Mouse (Mus musculus) E14TG2a.4 (cell line): ENCODE data around the gene Gnai3.

Source experiments
- H3K27me3 ChIP-seq: 2 replicates; pipeline ENCODE4 v1.6.1; 2014; ENCODE audit warnings: low read length, control low read depth; ENCODE audit not compliant: insufficient read depth
- H3K36me3 ChIP-seq: 2 replicates; pipeline ENCODE4 v1.6.1; 2014; ENCODE audit warnings: low read length, control low read depth; ENCODE audit not compliant: insufficient read depth
- H3K4me1 ChIP-seq: replicated peaks from 2 replicates; pipeline ENCODE4 v1.6.1; 2014; ENCODE audit warnings: low read depth, low read length, control low read depth
- H3K4me3 ChIP-seq: replicated peaks from 2 replicates; pipeline ENCODE4 v1.5.1; 2014; ENCODE audit warnings: mild to moderate bottlenecking, low read length
- H3K9me3 ChIP-seq: 2 replicates; pipeline ENCODE4 v1.6.1; 2014; ENCODE audit warnings: low read length, control low read depth
- CTCF ChIP-seq: conservative IDR thresholded peaks from 2 replicates; pipeline ENCODE4 v1.5.1; 2014; ENCODE audit warnings: low read length
- NANOG ChIP-seq: IDR thresholded peaks from 2 replicates; pipeline ENCODE4 v1.6.1; 2014; ENCODE audit warnings: borderline replicate concordance, low read length, mixed read lengths
- POU5F1 ChIP-seq: IDR thresholded peaks from 2 replicates; pipeline ENCODE4 v1.6.1; 2014; ENCODE audit warnings: low read length, borderline replicate concordance

Gene Gnai3

DNA sequence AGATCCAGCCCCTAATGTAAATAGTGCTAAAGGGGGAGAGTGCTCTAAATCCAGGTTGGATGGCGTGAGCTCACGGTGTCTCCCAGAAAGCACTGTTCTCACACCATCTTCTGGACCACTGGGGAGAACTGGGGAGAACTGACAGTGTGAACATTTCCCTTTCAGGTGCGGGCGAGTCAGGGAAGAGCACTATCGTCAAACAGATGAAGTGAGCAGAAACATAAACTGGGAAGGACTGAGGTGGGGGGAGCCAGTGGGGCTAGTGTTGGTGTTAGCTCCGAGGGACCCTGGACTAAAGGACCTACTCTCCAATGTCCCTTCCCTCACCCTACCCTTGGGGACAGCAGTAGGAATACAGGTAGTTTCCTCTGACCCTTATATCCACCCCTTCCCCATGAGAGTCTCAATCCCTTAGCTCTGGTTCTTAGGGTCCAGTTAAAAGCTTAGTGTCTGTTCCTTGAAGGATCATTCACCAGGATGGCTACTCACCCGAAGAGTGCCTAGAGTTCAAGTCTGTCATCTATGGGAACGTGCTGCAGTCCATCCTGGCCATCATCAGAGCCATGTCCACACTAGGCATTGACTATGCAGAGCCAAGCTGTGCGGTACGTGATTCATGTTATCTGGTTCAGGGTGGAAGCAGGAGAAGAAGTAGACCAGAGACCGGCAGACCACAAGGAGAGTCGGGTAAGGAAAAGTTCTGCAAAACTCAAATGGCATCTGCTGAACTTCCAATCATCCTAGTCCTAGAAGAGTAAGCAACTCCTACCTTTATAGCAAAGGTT lies 50.8 kb downstream of the Gnai3 start:
- Histone ChIP-seq H3K27me3 (peaks cover 9% of the 10 kb centered on the region; the same call in 1 of the 2 replicates), H3K4me1 (peaks cover 8% of the 10 kb centered on the region), H3K4me3 (no peak overlapping the region), H3K36me3 (no peaks in the 10 kb centered on the region), H3K9me3 (no peaks in the 10 kb centered on the region)
- TF ChIP-seq NANOG = no peak
- no peak for TF ChIP-seq CTCF
- no peak for TF ChIP-seq POU5F1

DNA sequence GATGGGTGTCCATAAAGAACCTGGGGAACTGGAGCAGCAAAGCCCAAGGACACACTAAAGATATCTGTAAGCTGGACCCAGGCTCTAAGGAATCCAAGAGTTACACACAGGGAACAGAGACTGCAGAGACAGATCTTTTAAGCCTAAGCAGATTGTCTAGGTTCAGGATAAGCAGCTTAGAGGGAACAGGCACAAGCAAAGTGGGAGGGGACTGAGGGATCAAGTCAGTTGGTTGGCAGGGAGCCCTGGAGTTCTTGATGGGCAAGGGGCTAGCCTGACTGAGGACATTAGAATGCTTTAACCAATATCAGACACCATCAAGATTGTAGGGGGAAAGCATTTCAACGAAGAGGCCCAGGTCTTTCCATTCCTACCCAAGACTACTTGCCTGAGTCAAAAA lies 51.8 kb downstream of the Gnai3 start:
- Histone ChIP-seq H3K36me3 (no peaks in the 10 kb centered on the region), H3K4me1 (peaks cover 19% of the 10 kb centered on the region), H3K27me3 (peaks cover 9% of the 10 kb centered on the region; the same call in 1 of the 2 replicates), H3K4me3 (no peak overlapping the region), H3K9me3 (no peaks in the 10 kb centered on the region)
- TF ChIP-seq POU5F1 = no peak
- TF ChIP-seq CTCF = no peak
- TF ChIP-seq NANOG = no peak

- Histone ChIP-seq H3K36me3 (no peaks in the 10 kb centered on the region), H3K4me1 (peaks cover 27% of the 10 kb centered on the region), H3K4me3 (no peak overlapping the region), H3K27me3 (peaks cover 9% of the 10 kb centered on the region; the same call in 1 of the 2 replicates), H3K9me3 (no peaks in the 10 kb centered on the region)
- no peak for TF ChIP-seq NANOG
- TF ChIP-seq CTCF = no peak
- no peak for TF ChIP-seq POU5F1
Observed at GRCm38 (mm10) chr3:108093306-108093705, 52.6 kb downstream of the Gnai3 start.

GRCm38 (mm10) chr3:108092536-108093115 lies 53.3 kb downstream of the Gnai3 start, which contains the start of gene Gnat2:
TSS of gene Gnat2 (plus strand) at chr3:108092789.
- Histone ChIP-seq H3K27me3 (peaks cover 9% of the 10 kb centered on the region; the same call in 1 of the 2 replicates), H3K4me1 (peaks cover 34% of the 10 kb centered on the region), H3K9me3 (no peaks in the 10 kb centered on the region), H3K4me3 (no peak within 1 kb of the TSS), H3K36me3 (no peaks in the 10 kb centered on the region)
- no peak for TF ChIP-seq CTCF
- no peak for TF ChIP-seq NANOG
- TF ChIP-seq POU5F1 = no peak

GRCm38 (mm10) chr3:108092030-108092429 lies 53.9 kb downstream of the Gnai3 start:
- Histone ChIP-seq H3K4me3 (no peak overlapping the region), H3K27me3 (peaks cover 9% of the 10 kb centered on the region; the same call in 1 of the 2 replicates), H3K9me3 (no peaks in the 10 kb centered on the region), H3K36me3 (no peaks in the 10 kb centered on the region), H3K4me1 (peaks cover 40% of the 10 kb centered on the region)
- no peak for TF ChIP-seq POU5F1
- TF ChIP-seq NANOG = no peak
- TF ChIP-seq CTCF = no peak

GRCm38 (mm10) chr3:108090561-108090960 lies 55.4 kb downstream of the Gnai3 start:
- Histone ChIP-seq H3K36me3 (no peaks in the 10 kb centered on the region), H3K27me3 (peaks cover 9% of the 10 kb centered on the region; the same call in 1 of the 2 replicates), H3K9me3 (no peaks in the 10 kb centered on the region), H3K4me3 (no peak overlapping the region), H3K4me1 (peaks cover 49% of the 10 kb centered on the region)
- TF ChIP-seq POU5F1 (no peak), NANOG (no peak), CTCF (no peak)

- H3K9me3 ChIP-seq = no peaks in the 10 kb centered on the region
- H3K27me3 ChIP-seq = peaks cover 7% of the 10 kb centered on the region; the same call in 1 of the 2 replicates
- peak overlapping the region; percentile 14; the same call in 1 of the 2 replicates for H3K4me3 ChIP-seq
- no peak for TF ChIP-seq CTCF
- no peaks in the 10 kb centered on the region for H3K36me3 ChIP-seq
- peaks cover 56% of the 10 kb centered on the region for H3K4me1 ChIP-seq
Observed at GRCm38 (mm10) chr3:108089916-108090315, 56.0 kb downstream of the Gnai3 start.

DNA sequence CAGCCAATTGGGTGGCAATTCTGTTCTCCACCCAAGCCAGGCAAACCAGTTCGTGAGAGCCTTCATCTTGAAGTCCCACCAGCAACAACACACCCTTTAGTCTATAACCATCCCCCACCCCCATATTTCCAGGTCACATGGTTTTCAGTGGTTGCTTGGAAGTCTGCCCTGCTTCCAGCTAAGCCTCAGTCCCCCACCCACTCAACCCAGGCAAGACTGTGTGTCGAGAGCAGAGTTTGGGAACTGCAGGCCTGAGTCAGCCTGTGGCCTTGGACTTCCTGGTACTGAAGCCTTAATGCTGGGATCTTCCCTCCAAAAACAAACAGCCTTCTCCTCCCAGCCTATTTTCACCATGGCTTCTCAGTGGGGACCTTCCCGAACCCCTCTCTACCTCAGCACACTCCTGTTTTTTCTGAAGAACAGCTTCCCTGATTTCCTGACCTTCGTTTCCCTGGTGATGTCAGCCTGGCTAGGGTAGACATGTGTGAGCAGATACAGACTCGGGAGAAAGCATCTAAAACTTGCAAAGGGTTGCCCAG lies 57.0 kb downstream of the Gnai3 start:
- Histone ChIP-seq H3K9me3 (no peaks in the 10 kb centered on the region), H3K4me1 (peaks cover 66% of the 10 kb centered on the region), H3K27me3 (peaks cover 3% of the 10 kb centered on the region; the same call in 1 of the 2 replicates), H3K4me3 (peak overlapping the region; percentile 14), H3K36me3 (peaks cover 3% of the 10 kb centered on the region; the same call in 1 of the 2 replicates)
- TF ChIP-seq NANOG (no peak), POU5F1 (no peak), CTCF (no peak)
